Mouse (Mus musculus) hindbrain, embryonic 11.5 days (tissue): ENCODE measurements around the gene Ccdc183. TPM values are rescaled to one million over a fixed set of nuclear protein-coding genes. Genes with fewer than 3 reads are reported as not detected.

Experiments
- ATAC-seq: fragments of 200-750 bp; cut with Nextera tagmentation; 2 replicates; pipeline ENCODE4 v1.8.0; 2017; ENCODE audit warnings: mild to moderate bottlenecking, moderate TSS enrichment, moderate library complexity; ENCODE audit not compliant: low FRiP score
- DNase-seq: peaks from one replicate; pipeline ENCODE4 v3.0.0-alpha.2; 2015; ENCODE audit warnings: low spot score
- H3K27ac ChIP-seq: fragments of 300-500 bp; sonication (generic); 2 replicates; pipeline ENCODE4 v1.5.1; 2014; ENCODE audit warnings: mild to moderate bottlenecking, low read depth, low read length
- H3K27me3 ChIP-seq: fragments of 300-500 bp; sonication (generic); 2 replicates; pipeline ENCODE4 v1.6.1; 2014; ENCODE audit warnings: mild to moderate bottlenecking, low read length, moderate library complexity, mixed read lengths; ENCODE audit not compliant: control insufficient read depth, insufficient read depth
- H3K36me3 ChIP-seq: fragments of 300-500 bp; sonication (generic); 2 replicates; pipeline ENCODE4 v1.6.1; 2014; ENCODE audit warnings: mild to moderate bottlenecking, low read length, moderate library complexity, mixed read lengths; ENCODE audit not compliant: control insufficient read depth, insufficient read depth
- H3K4me1 ChIP-seq: fragments of 300-500 bp; sonication (generic); replicated peaks from 2 replicates; pipeline ENCODE4 v1.6.1; 2014; ENCODE audit warnings: low read length, mixed read lengths; ENCODE audit not compliant: control insufficient read depth, insufficient read depth
- H3K4me2 ChIP-seq: fragments of 300-500 bp; sonication (generic); replicated peaks from 2 replicates; pipeline ENCODE4 v1.6.1; 2014; ENCODE audit warnings: mild to moderate bottlenecking, low read depth, low read length
- H3K4me3 ChIP-seq: fragments of 300-500 bp; sonication (generic); 2 replicates; pipeline ENCODE4 v1.5.1; 2014; ENCODE audit warnings: low read depth, low read length
- H3K9ac ChIP-seq: fragments of 300-500 bp; sonication (generic); 2 replicates; pipeline ENCODE4 v1.6.1; 2014; ENCODE audit warnings: low read depth, low read length
- H3K9me3 ChIP-seq: fragments of 300-500 bp; sonication (generic); 2 replicates; pipeline ENCODE4 v1.6.1; 2016; ENCODE audit warnings: low read length; ENCODE audit not compliant: control insufficient read depth
- WGBS: fragments of 180-500 bp; shearing (Covaris S2); extraction: QIAGEN DNeasy Blood & Tissue Kit; methylation state at CpG from one replicate; pipeline ENCODE4 v1.1.7; 2014; 5-methylcytosine and 5-hydroxymethylcytosine counted together
- polyA plus RNA-seq: library from polyadenylated mRNA; unstranded; fragments of >200 nt; fragmentation: Nextera tagmentation; extraction: Ambion mirVana; gene quantifications from 2 replicates; pipeline ENCODE4 v1.2.1, GENCODE M21; 2014

The Ccdc183 gene
- polyA plus RNA-seq, 1 experiment from 2014 or later: 0.22 TPM

DNA sequence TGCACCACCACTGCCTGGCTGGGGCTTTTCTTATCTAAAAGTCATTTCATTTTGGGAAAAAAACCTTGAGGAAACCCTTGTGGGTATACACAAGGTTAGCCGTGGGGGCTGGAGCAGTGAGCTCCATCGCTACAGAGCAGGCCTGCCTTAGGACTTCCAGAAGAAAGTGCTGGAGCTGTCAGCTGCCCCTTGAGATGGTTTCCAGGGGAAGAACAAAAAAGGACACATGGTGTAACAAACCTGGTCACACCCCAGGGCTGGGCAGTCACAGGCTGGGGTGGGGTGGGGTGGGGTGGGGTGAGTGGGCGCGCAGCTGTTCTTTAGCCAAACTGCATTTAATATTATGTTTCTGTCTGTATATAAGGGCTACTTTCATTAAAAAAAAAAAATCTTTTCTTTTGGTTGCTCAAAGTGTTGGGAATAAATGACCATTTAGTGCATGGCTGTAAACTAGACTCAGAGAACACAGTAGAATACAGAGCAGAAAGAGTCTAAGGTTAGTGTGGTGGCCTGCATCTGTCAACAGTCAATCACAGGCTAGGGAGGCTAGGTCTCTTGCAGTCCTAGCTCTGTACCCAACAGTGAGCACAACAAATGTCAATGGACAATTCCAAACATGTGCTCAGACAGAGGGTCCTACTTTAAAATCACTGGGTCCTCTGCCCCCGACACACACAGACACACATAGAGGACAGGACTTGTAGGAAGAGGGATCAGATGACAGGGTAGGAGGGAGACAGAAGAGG, 20.5 kb downstream of the Ccdc183 start:
- Histone ChIP-seq H3K9me3 (no peaks in the 10 kb centered on the region), H3K4me1 (no peaks in the 10 kb centered on the region), H3K4me3 (no peak overlapping the region), H3K9ac (no peak overlapping the region), H3K4me2 (no peak overlapping the region), H3K27ac (no peak overlapping the region), H3K36me3 (peaks cover 24% of the 10 kb centered on the region), H3K27me3 (no peaks in the 10 kb centered on the region)
- WGBS: 98% methylated on average over 5 of the region's 5 CpGs
- ATAC-seq (no peak), DNase-seq (no peak)

DNA sequence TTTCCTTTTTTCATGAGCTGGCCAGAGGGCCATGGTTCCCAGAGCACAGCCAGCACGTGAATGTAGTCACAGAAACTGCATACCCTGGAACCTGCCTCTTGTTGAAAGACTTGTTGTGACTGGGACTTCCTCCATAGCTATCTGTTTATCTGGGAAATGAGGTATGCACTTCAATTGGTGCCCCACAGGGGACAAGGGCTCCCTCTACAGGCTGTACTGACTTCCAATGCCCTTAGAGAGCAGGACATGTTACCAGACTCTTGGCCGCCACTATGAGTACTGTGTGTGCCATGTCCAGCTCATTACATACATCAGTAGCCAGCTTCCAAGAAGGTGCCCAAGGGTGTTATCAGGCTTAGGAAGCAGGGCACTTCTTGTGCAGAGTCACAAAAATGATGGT, 25.6 kb downstream of the Ccdc183 start:
- DNase-seq: peak; percentile 14
- Histone ChIP-seq H3K4me3 (no peak overlapping the region), H3K4me2 (no peak overlapping the region), H3K27ac (no peak overlapping the region), H3K9me3 (no peaks in the 10 kb centered on the region), H3K9ac (no peak overlapping the region), H3K27me3 (no peaks in the 10 kb centered on the region), H3K4me1 (no peaks in the 10 kb centered on the region), H3K36me3 (peaks cover 13% of the 10 kb centered on the region)
- no peak for ATAC-seq
- 92% methylated on average over 2 of the region's 2 CpGs for WGBS

DNA sequence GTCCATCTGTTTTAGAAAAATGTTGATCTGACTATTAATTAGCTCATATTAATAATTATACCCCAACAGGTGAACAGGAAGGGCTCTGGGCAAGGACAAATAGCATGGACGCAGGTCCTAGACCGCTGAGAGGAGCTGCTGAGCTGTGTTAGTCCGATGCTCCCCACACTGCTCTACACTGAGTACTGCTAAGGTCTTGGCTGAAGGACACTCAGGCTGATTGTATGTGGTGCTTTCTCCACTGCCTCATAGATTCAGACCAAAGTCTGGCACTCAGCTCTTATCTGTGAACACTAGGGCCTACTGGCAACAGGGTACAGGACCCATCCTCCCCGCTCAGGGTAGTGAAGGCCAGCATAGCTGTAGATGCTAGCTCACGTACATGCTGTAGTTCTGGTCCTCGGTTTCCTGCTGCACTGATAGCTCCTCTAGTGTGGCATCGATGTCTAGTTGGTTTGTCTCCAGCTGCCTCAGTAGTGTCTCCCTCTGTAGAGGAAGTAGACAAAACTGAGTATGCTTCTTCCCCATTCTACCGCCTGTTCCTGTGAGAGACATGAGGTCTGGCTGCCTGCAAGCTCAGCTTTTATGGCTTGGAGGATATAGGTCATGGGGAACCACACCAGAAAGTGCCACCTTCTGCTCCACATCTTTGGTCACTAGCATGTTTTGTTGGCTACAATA, 29.1 kb downstream of the Ccdc183 start:
- Histone ChIP-seq H3K9me3 (no peaks in the 10 kb centered on the region), H3K27me3 (no peaks in the 10 kb centered on the region), H3K4me1 (no peaks in the 10 kb centered on the region), H3K27ac (no peak overlapping the region), H3K4me3 (no peak overlapping the region), H3K4me2 (no peak overlapping the region), H3K36me3 (peaks cover 6% of the 10 kb centered on the region; the same call in 1 of the 2 replicates), H3K9ac (no peak overlapping the region)
- DNase-seq: no peak
- no peak for ATAC-seq
- WGBS: 93% methylated on average over 8 of the region's 8 CpGs

DNA sequence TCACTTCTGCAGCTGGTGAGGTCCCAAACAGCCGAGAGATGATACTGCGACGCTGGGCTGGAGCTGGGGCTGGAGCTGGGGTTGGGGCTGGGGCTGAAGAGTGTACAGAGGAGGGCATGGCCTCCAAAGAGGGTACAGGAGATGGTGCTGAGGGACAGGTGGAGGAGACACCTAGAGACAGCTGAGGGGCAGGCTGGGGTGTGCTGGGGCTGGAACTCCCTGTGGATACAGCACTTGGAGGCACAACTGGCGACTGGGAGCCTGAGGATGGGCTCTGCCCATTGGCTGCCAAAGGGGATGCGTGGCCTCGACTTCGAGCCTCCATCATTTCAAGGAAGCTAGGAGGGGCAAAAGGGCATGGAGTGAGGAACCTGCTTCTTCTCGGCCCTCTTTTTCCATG, 30.2 kb downstream of the Ccdc183 start:
- Histone ChIP-seq H3K27ac (no peak overlapping the region), H3K4me3 (no peak overlapping the region), H3K9ac (no peak overlapping the region), H3K9me3 (no peaks in the 10 kb centered on the region), H3K4me1 (no peaks in the 10 kb centered on the region; the same call in 1 of the 2 replicates), H3K27me3 (no peaks in the 10 kb centered on the region), H3K4me2 (no peak overlapping the region), H3K36me3 (0 out of 2 replicates have a peak, but pooled peaks cover 6% of the 10 kb centered on the region)
- no peak for DNase-seq
- no peak for ATAC-seq
- 92% methylated on average over 8 of the region's 8 CpGs for WGBS

DNA sequence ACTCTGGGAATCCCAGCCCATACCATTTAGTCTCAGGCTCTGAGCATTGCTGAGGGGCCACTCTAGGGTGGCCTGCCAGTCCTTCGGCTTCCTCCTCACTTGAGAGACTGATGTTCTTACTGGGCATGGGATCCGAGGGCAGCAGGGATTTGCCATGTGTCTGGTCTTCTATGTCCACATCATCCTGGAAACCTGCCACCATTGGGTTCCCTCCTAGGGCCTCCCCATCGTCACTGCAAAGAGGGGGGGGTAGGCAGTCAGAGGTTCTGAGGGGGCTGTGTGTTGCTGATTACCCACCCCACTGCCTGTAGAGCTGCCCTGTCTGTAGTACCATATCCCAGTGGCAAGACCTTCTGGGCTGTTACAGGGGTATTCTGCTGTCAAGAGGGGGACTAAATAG, 31.9 kb downstream of the Ccdc183 start:
- ATAC-seq (no peak), DNase-seq (no peak)
- no peak overlapping the region for H3K4me2 ChIP-seq
- H3K27me3 ChIP-seq: peaks cover 6% of the 10 kb centered on the region
- 93% methylated on average over 3 of the region's 3 CpGs for WGBS
- H3K9me3 ChIP-seq: no peaks in the 10 kb centered on the region
- H3K36me3 ChIP-seq: no peaks in the 10 kb centered on the region
- H3K27ac ChIP-seq: no peak overlapping the region
- peaks cover 3% of the 10 kb centered on the region; the same call in 1 of the 2 replicates for H3K4me1 ChIP-seq
- H3K9ac ChIP-seq: no peak overlapping the region
- H3K4me3 ChIP-seq: no peak overlapping the region

DNA sequence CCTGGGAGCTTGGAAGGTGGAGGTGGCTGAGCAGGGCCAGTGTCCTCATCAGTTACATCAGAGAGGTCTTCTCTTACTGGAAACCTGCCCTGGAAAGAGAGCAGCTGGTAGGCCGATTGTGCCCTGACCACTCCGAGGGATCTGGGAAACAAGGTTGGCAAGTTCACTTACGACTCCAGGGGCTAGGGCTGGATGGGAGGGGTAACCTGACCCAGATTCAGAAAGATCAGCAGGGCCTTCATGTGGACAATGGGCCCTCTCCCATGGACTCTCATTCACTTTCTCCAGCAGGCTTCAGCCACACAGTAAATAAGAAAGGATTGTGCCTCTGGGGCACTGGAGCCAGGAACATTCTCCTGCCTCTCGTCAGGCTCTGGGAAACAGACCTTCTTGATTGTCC, 32.6 kb downstream of the Ccdc183 start:
- no peak overlapping the region for H3K4me3 ChIP-seq
- no peaks in the 10 kb centered on the region for H3K36me3 ChIP-seq
- 90% methylated on average over 4 of the region's 4 CpGs for WGBS
- ATAC-seq (no peak), DNase-seq (no peak)
- peaks cover 3% of the 10 kb centered on the region; the same call in 1 of the 2 replicates for H3K4me1 ChIP-seq
- peaks cover 13% of the 10 kb centered on the region for H3K27me3 ChIP-seq
- H3K4me2 ChIP-seq: no peak overlapping the region
- no peak overlapping the region for H3K27ac ChIP-seq
- H3K9ac ChIP-seq: no peak overlapping the region
- no peaks in the 10 kb centered on the region for H3K9me3 ChIP-seq

DNA sequence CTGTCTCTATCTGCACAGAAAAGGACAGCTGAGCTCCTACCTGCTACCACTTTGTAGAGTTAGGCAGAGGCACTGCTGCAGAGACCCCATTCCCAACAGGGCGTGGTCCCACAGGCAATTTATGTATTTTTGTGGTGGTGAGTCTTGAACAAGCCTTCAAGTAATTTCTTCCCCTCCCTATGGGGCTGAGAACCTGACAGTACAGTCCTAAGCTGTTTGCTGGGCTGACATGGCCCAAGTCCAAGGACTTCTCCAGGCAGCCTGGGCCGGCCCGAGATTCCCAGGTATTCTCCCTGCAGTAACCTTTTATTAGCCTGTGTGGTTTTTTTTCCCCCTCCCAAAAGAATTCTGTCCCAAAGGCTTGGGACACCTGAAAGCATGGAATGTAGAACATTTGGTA, 33.3 kb downstream of the Ccdc183 start:
- H3K4me1 ChIP-seq: peaks cover 3% of the 10 kb centered on the region
- ATAC-seq (no peak), DNase-seq (no peak)
- no peak overlapping the region for H3K4me3 ChIP-seq
- H3K27ac ChIP-seq: no peak overlapping the region
- no peaks in the 10 kb centered on the region for H3K36me3 ChIP-seq
- H3K4me2 ChIP-seq: no peak overlapping the region
- WGBS: 98% methylated on average over 3 of the region's 3 CpGs
- no peaks in the 10 kb centered on the region for H3K9me3 ChIP-seq
- peaks cover 20% of the 10 kb centered on the region for H3K27me3 ChIP-seq
- H3K9ac ChIP-seq: no peak overlapping the region

DNA sequence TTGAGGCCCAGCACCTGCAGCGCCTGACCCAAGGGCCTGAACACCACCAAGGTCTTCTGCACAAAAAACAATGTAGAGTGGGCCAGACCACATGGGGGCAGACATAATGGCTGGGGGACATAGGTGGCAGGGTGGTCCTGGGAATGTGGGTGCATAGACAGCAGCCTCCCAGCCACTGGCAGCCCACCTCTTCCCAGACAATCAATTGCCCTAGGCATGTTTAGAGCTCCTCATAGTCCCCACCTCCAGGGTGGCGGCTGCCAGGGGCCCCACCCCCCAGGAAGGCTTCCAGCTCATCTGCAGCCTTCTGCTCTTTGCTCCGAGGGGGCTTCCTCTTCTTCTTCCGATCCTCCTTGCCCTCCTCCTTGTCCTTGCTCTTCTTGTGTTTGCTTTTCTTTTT, 33.9 kb downstream of the Ccdc183 start:
- 76% methylated on average over 4 of the region's 4 CpGs for WGBS
- H3K27me3 ChIP-seq: peaks cover 26% of the 10 kb centered on the region
- no peaks in the 10 kb centered on the region for H3K9me3 ChIP-seq
- no peak for DNase-seq
- H3K4me2 ChIP-seq: no peak overlapping the region
- H3K36me3 ChIP-seq: no peaks in the 10 kb centered on the region
- H3K27ac ChIP-seq: no peak overlapping the region
- no peak for ATAC-seq
- H3K4me1 ChIP-seq: peaks cover 3% of the 10 kb centered on the region
- no peak overlapping the region for H3K4me3 ChIP-seq
- H3K9ac ChIP-seq: no peak overlapping the region

DNA sequence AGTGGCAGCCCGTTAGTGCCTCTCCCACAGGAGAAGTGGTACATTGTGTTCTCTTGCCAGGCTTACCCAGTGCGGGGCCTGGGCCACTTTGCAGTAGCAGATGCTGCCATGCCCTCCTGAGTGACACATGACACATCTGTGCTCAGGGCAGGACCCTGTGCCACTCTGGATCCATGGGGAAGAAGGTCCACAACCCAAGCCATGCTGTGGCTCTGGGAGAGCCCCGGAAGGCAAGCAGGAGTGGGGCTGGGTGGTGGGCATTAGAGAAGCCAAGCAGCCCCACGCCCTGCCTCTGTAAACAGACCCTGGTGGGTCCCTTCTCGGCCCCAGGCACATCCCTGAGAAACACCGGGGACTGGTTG, 34.4 kb downstream of the Ccdc183 start:
- Histone ChIP-seq H3K27ac (no peak overlapping the region), H3K4me2 (no peak overlapping the region), H3K36me3 (no peaks in the 10 kb centered on the region), H3K4me1 (peaks cover 6% of the 10 kb centered on the region), H3K9ac (no peak overlapping the region), H3K27me3 (peaks cover 31% of the 10 kb centered on the region), H3K4me3 (no peak overlapping the region), H3K9me3 (no peaks in the 10 kb centered on the region)
- DNase-seq: no peak
- 89% methylated on average over 6 of the region's 6 CpGs for WGBS
- ATAC-seq: no peak
